17 mouse cellular contexts compared by ENCODE assay signal in genomic region chr4:41681947-41682346, GRCm38 (mm10). TPM values are rescaled to one million over a fixed set of nuclear protein-coding genes. Genes with fewer than 3 reads are reported as not detected.
DNase-seq lines count a peak whose midpoint lies in the region; ATAC-seq and TF ChIP-seq lines count a peak whose summit lies in the region.
"Had no signal": no experiment of that assay in that cellular context is flagged by ENCODE, and none has a peak within 500 bp of the region (broad histone marks: within the 10 kb centered on the region; RNA-seq: fewer than 3 reads in every experiment).

No protein-coding gene starts in this region.

- H3K9ac ChIP-seq in intestine, embryonic 14.5 days (ENCODE audit: low read length) = no peak overlapping the region
- no peak overlapping the region for H3K9ac ChIP-seq in intestine, embryonic 16.5 days (ENCODE audit: low read depth, low read length)
- peak overlapping the region; percentile 41; the same call in 1 of the 2 replicates for H3K9ac ChIP-seq in midbrain, embryonic 12.5 days (replicated peaks)
- H3K9ac ChIP-seq in midbrain, postnatal 0 days (replicated peaks; ENCODE audit: low read length, poor library complexity, severe bottlenecking) = no peak overlapping the region
- no peak overlapping the region; the same call in 1 of the 2 replicates for H3K9ac ChIP-seq in midbrain, embryonic 13.5 days (replicated peaks)
- H3K9ac ChIP-seq: liver, embryonic 13.5 days had no signal

- ATAC-seq in intestine, embryonic 14.5 days (replicated peaks; ENCODE audit: low FRiP score, low TSS enrichment, low read depth) = no peak
- no peak for ATAC-seq in intestine, embryonic 16.5 days
- ATAC-seq in midbrain, embryonic 12.5 days (ENCODE audit: low FRiP score, low read depth) = no peak
- ATAC-seq in midbrain, postnatal 0 days (ENCODE audit: low FRiP score) = no peak
- ATAC-seq in midbrain, embryonic 13.5 days = no peak
- ATAC-seq: activated CD4-positive, CD25-positive, alpha-beta regulatory T cell, adult 4 months had no signal

- peak overlapping the region; percentile 48; the same call in 1 of the 2 replicates for H3K27ac ChIP-seq in cerebellum, adult 2 months (ENCODE audit: insufficient read depth, low read length)
- H3K27ac ChIP-seq in intestine, embryonic 14.5 days (ENCODE audit: low read depth) = peak overlapping the region; percentile 59; the same call in 1 of the 2 replicates
- no peak overlapping the region for H3K27ac ChIP-seq in intestine, embryonic 16.5 days (ENCODE audit: low read length)
- peak overlapping the region; percentile 79; the same call in 1 of the 2 replicates for H3K27ac ChIP-seq in midbrain, embryonic 12.5 days (replicated peaks)
- no peak overlapping the region for H3K27ac ChIP-seq in midbrain, postnatal 0 days (ENCODE audit: low read depth, low read length)
- peak overlapping the region; percentile 67; the same call in 1 of the 2 replicates for H3K27ac ChIP-seq in midbrain, embryonic 13.5 days
- H3K27ac ChIP-seq: gastrocnemius, adult 2 months; liver, embryonic 13.5 days had no signal

- no peaks in the 10 kb centered on the region for H3K27me3 ChIP-seq in cerebellum, adult 2 months (ENCODE audit: control insufficient read depth, insufficient read depth, low read length)
- H3K27me3 ChIP-seq in intestine, embryonic 14.5 days (replicated peaks; ENCODE audit: control insufficient read depth, insufficient read depth, low read length) = 0 out of 2 replicates have a peak, but pooled peaks cover 2% of the 10 kb centered on the region
- peaks cover 9% of the 10 kb centered on the region; the same call in 1 of the 2 replicates for H3K27me3 ChIP-seq in intestine, embryonic 16.5 days (replicated peaks; ENCODE audit: control insufficient read depth, insufficient read depth, low read length)
- no peaks in the 10 kb centered on the region for H3K27me3 ChIP-seq in midbrain, embryonic 12.5 days
- no peaks in the 10 kb centered on the region for H3K27me3 ChIP-seq in midbrain, postnatal 0 days (ENCODE audit: insufficient read depth, low read length)
- no peaks in the 10 kb centered on the region for H3K27me3 ChIP-seq in midbrain, embryonic 13.5 days

- H3K9me3 ChIP-seq in intestine, embryonic 14.5 days (ENCODE audit: control insufficient read depth, low read length) = no peaks in the 10 kb centered on the region
- H3K9me3 ChIP-seq in intestine, embryonic 16.5 days (ENCODE audit: control insufficient read depth, low read length) = no peaks in the 10 kb centered on the region
- no peaks in the 10 kb centered on the region for H3K9me3 ChIP-seq in midbrain, embryonic 12.5 days
- H3K9me3 ChIP-seq in midbrain, postnatal 0 days (ENCODE audit: low read length) = no peaks in the 10 kb centered on the region
- H3K9me3 ChIP-seq in midbrain, embryonic 13.5 days = no peaks in the 10 kb centered on the region
- H3K9me3 ChIP-seq: liver, embryonic 13.5 days had no signal

- no peak for DNase-seq in cerebellum, adult 2 months
- DNase-seq in cerebellum, adult 11-12 months = no peak
- no peak for DNase-seq in intestine, embryonic 14.5 days (ENCODE audit: low spot score)
- no peak for DNase-seq in midbrain, postnatal 0 days (ENCODE audit: low spot score)
- DNase-seq in adrenal gland, postnatal 14 days = no peak
- DNase-seq: cerebellum, adult 8-10 months; embryo, embryonic 11 days; gastrocnemius, adult 2 months; liver, embryonic 13.5 days; lung, postnatal 4 days had no signal

- H3K4me3 ChIP-seq in cerebellum, adult 2 months (replicated peaks; ENCODE audit: insufficient read depth, low read depth, low read length) = no peak overlapping the region
- no peak overlapping the region for H3K4me3 ChIP-seq in intestine, embryonic 14.5 days (ENCODE audit: low read depth, low read length)
- no peak overlapping the region for H3K4me3 ChIP-seq in intestine, embryonic 16.5 days (ENCODE audit: low read length)
- no peak overlapping the region for H3K4me3 ChIP-seq in midbrain, embryonic 12.5 days
- H3K4me3 ChIP-seq in midbrain, postnatal 0 days (ENCODE audit: low read depth, low read length) = no peak overlapping the region
- no peak overlapping the region for H3K4me3 ChIP-seq in midbrain, embryonic 13.5 days (replicated peaks)
- H3K4me3 ChIP-seq: gastrocnemius, adult 2 months; liver, embryonic 13.5 days; myocyte had no signal

- TF ChIP-seq POLR2A in cerebellum, adult 2 months (IDR thresholded peaks at IDR 0.05; ENCODE audit: borderline replicate concordance, insufficient read depth, low read length) = no peak

- H3K4me1 ChIP-seq in cerebellum, adult 2 months (ENCODE audit: control insufficient read depth, insufficient read depth, low read length) = peaks cover 52% of the 10 kb centered on the region
- peaks cover 39% of the 10 kb centered on the region for H3K4me1 ChIP-seq in intestine, embryonic 14.5 days (replicated peaks; ENCODE audit: control insufficient read depth, insufficient read depth, low read length)
- H3K4me1 ChIP-seq in intestine, embryonic 16.5 days (ENCODE audit: control insufficient read depth, insufficient read depth, low read length) = peaks cover 34% of the 10 kb centered on the region
- peaks cover 67% of the 10 kb centered on the region for H3K4me1 ChIP-seq in midbrain, embryonic 12.5 days
- 0 out of 2 replicates have a peak, but pooled peaks cover 3% of the 10 kb centered on the region for H3K4me1 ChIP-seq in midbrain, postnatal 0 days (ENCODE audit: insufficient read depth, low read length)
- peaks cover 73% of the 10 kb centered on the region for H3K4me1 ChIP-seq in midbrain, embryonic 13.5 days (replicated peaks)
- H3K4me1 ChIP-seq: liver, embryonic 13.5 days had no signal

- WGBS in cerebellum, adult 2 months = 63% methylated on average over 10 of the region's 10 CpGs
- WGBS in intestine, embryonic 14.5 days = 54% methylated on average over 10 of the region's 10 CpGs
- WGBS in intestine, embryonic 16.5 days = 67% methylated on average over 10 of the region's 10 CpGs
- 77% methylated on average over 10 of the region's 10 CpGs for WGBS in midbrain, embryonic 12.5 days
- 67% methylated on average over 10 of the region's 10 CpGs for WGBS in midbrain, postnatal 0 days
- 69% methylated on average over 10 of the region's 10 CpGs for WGBS in midbrain, embryonic 13.5 days

- TF ChIP-seq CTCF in cerebellum, adult 2 months (IDR thresholded peaks at IDR 0.05; ENCODE audit: borderline replicate concordance, insufficient read depth, low read depth, low read length) = no peak
- TF ChIP-seq CTCF in midbrain, postnatal 0 days (IDR thresholded peaks at IDR 0.05) = no peak

- H3K36me3 ChIP-seq in intestine, embryonic 14.5 days (ENCODE audit: control insufficient read depth, insufficient read depth, low read length) = no peaks in the 10 kb centered on the region
- no peaks in the 10 kb centered on the region for H3K36me3 ChIP-seq in intestine, embryonic 16.5 days (ENCODE audit: control insufficient read depth, insufficient read depth, low read length)
- peaks cover 15% of the 10 kb centered on the region; the same call in 1 of the 2 replicates for H3K36me3 ChIP-seq in midbrain, embryonic 12.5 days
- no peaks in the 10 kb centered on the region for H3K36me3 ChIP-seq in midbrain, postnatal 0 days (ENCODE audit: insufficient read depth, low read length)
- no peaks in the 10 kb centered on the region; the same call in 1 of the 2 replicates for H3K36me3 ChIP-seq in midbrain, embryonic 13.5 days
- H3K36me3 ChIP-seq: liver, embryonic 13.5 days had no signal

- no peak overlapping the region for H3K4me2 ChIP-seq in intestine, embryonic 14.5 days (ENCODE audit: low read length)
- H3K4me2 ChIP-seq in intestine, embryonic 16.5 days (ENCODE audit: low read depth, low read length) = no peak overlapping the region
- H3K4me2 ChIP-seq in midbrain, embryonic 12.5 days (replicated peaks) = no peak overlapping the region
- no peak overlapping the region for H3K4me2 ChIP-seq in midbrain, postnatal 0 days (ENCODE audit: low read depth, low read length, poor library complexity, severe bottlenecking)
- peak overlapping the region; percentile 47; the same call in 1 of the 2 replicates for H3K4me2 ChIP-seq in midbrain, embryonic 13.5 days (replicated peaks)
- H3K4me2 ChIP-seq: liver, embryonic 13.5 days had no signal

RNA-seq across cellular contexts. Expression of gene Cntfr, which starts 14.9 kb away (rescaled TPM):
- polyA plus RNA-seq in cerebellum, adult 2 months (2012; rRNA removed) = 101 and 105 TPM in 2 replicates
- polyA plus RNA-seq in intestine, embryonic 14.5 days (2014; fragmentation: Nextera tagmentation; extraction: Ambion mirVana) = 5.2 and 6.2 TPM in 2 replicates
- 5.5 and 5.6 TPM in 2 replicates for polyA plus RNA-seq in intestine, embryonic 16.5 days (2015; fragmentation: Nextera tagmentation; extraction: Ambion mirVana)
- polyA plus RNA-seq in midbrain, embryonic 12.5 days (2016; fragmentation: Nextera tagmentation; extraction: Ambion mirVana) = 35.0 and 43.5 TPM in 2 replicates
- total RNA-seq in midbrain, postnatal 0 days (2014; rRNA removed) = 61.6 and 69.2 TPM in 2 replicates
- polyA plus RNA-seq in midbrain, postnatal 0 days (2015; fragmentation: Nextera tagmentation; extraction: Ambion mirVana) = 20.1 and 23.4 TPM in 2 replicates
- polyA plus RNA-seq in midbrain, embryonic 13.5 days (2015; fragmentation: Nextera tagmentation; extraction: Ambion mirVana) = 27.6 and 32.7 TPM in 2 replicates
- total RNA-seq in adrenal gland, postnatal 14 days (2021) = 61.2 and 63.2 TPM in 2 replicates
- total RNA-seq: CH12.LX; hematopoietic stem cell, adult 5-6 weeks had no signal
- polyA plus RNA-seq: activated CD4-positive, CD25-positive, alpha-beta regulatory T cell, adult 4 months had no signal

RNA-seq across cellular contexts. Expression of gene Il11ra1, which starts 17.8 kb away (rescaled TPM):
- 64.9 and 69.7 TPM in 2 replicates for polyA plus RNA-seq in cerebellum, adult 2 months (2012; rRNA removed)
- 130 and 143 TPM in 2 replicates for polyA plus RNA-seq in intestine, embryonic 14.5 days (2014; fragmentation: Nextera tagmentation; extraction: Ambion mirVana)
- 113 and 125 TPM in 2 replicates for polyA plus RNA-seq in intestine, embryonic 16.5 days (2015; fragmentation: Nextera tagmentation; extraction: Ambion mirVana)
- polyA plus RNA-seq in midbrain, embryonic 12.5 days (2016; fragmentation: Nextera tagmentation; extraction: Ambion mirVana) = 63.1 and 76.5 TPM in 2 replicates
- 21.8 and 26.5 TPM in 2 replicates for total RNA-seq in midbrain, postnatal 0 days (2014; rRNA removed)
- 28.8 and 35.3 TPM in 2 replicates for polyA plus RNA-seq in midbrain, postnatal 0 days (2015; fragmentation: Nextera tagmentation; extraction: Ambion mirVana)
- polyA plus RNA-seq in midbrain, embryonic 13.5 days (2015; fragmentation: Nextera tagmentation; extraction: Ambion mirVana) = 34.0 and 34.9 TPM in 2 replicates
- total RNA-seq in adrenal gland, postnatal 14 days (2021) = 56.9 and 60.2 TPM in 2 replicates

RNA-seq across cellular contexts. Expression of gene Rpp25l, which starts 31.4 kb away (rescaled TPM):
- polyA plus RNA-seq in cerebellum, adult 2 months (2012; rRNA removed) = 43.3 and 44.7 TPM in 2 replicates
- 71.9 and 76.4 TPM in 2 replicates for polyA plus RNA-seq in intestine, embryonic 14.5 days (2014; fragmentation: Nextera tagmentation; extraction: Ambion mirVana)
- polyA plus RNA-seq in intestine, embryonic 16.5 days (2015; fragmentation: Nextera tagmentation; extraction: Ambion mirVana) = 57.5 and 64.9 TPM in 2 replicates
- 68.7 and 69.3 TPM in 2 replicates for polyA plus RNA-seq in midbrain, embryonic 12.5 days (2016; fragmentation: Nextera tagmentation; extraction: Ambion mirVana)
- 38.3 and 39.7 TPM in 2 replicates for total RNA-seq in midbrain, postnatal 0 days (2014; rRNA removed)
- polyA plus RNA-seq in midbrain, postnatal 0 days (2015; fragmentation: Nextera tagmentation; extraction: Ambion mirVana) = 44.3 and 49.9 TPM in 2 replicates
- polyA plus RNA-seq in midbrain, embryonic 13.5 days (2015; fragmentation: Nextera tagmentation; extraction: Ambion mirVana) = 63.9 and 67.4 TPM in 2 replicates
- 30.1 and 34.1 TPM in 2 replicates for total RNA-seq in adrenal gland, postnatal 14 days (2021)

RNA-seq across cellular contexts. Expression of gene Dctn3, which starts 41.0 kb away (rescaled TPM):
- polyA plus RNA-seq in cerebellum, adult 2 months (2012; rRNA removed) = 162 and 167 TPM in 2 replicates
- 123 and 124 TPM in 2 replicates for polyA plus RNA-seq in intestine, embryonic 14.5 days (2014; fragmentation: Nextera tagmentation; extraction: Ambion mirVana)
- 136 and 143 TPM in 2 replicates for polyA plus RNA-seq in intestine, embryonic 16.5 days (2015; fragmentation: Nextera tagmentation; extraction: Ambion mirVana)
- 184 and 185 TPM in 2 replicates for polyA plus RNA-seq in midbrain, embryonic 12.5 days (2016; fragmentation: Nextera tagmentation; extraction: Ambion mirVana)
- total RNA-seq in midbrain, postnatal 0 days (2014; rRNA removed) = 122 and 150 TPM in 2 replicates
- polyA plus RNA-seq in midbrain, postnatal 0 days (2015; fragmentation: Nextera tagmentation; extraction: Ambion mirVana) = 308 and 345 TPM in 2 replicates
- 270 and 278 TPM in 2 replicates for polyA plus RNA-seq in midbrain, embryonic 13.5 days (2015; fragmentation: Nextera tagmentation; extraction: Ambion mirVana)
- total RNA-seq in adrenal gland, postnatal 14 days (2021) = 106 and 110 TPM in 2 replicates

RNA-seq across cellular contexts. Expression of gene Enho, which starts 41.8 kb away (rescaled TPM):
- polyA plus RNA-seq in cerebellum, adult 2 months (2012; rRNA removed) = 168 and 174 TPM in 2 replicates
- polyA plus RNA-seq in intestine, embryonic 14.5 days (2014; fragmentation: Nextera tagmentation; extraction: Ambion mirVana) = 13.6 and 14.8 TPM in 2 replicates
- polyA plus RNA-seq in intestine, embryonic 16.5 days (2015; fragmentation: Nextera tagmentation; extraction: Ambion mirVana) = 7.6 and 8.7 TPM in 2 replicates
- polyA plus RNA-seq in midbrain, embryonic 12.5 days (2016; fragmentation: Nextera tagmentation; extraction: Ambion mirVana) = 59.3 and 65.4 TPM in 2 replicates
- 167 and 217 TPM in 2 replicates for total RNA-seq in midbrain, postnatal 0 days (2014; rRNA removed)
- 146 and 157 TPM in 2 replicates for polyA plus RNA-seq in midbrain, postnatal 0 days (2015; fragmentation: Nextera tagmentation; extraction: Ambion mirVana)
- 81.6 and 92.1 TPM in 2 replicates for polyA plus RNA-seq in midbrain, embryonic 13.5 days (2015; fragmentation: Nextera tagmentation; extraction: Ambion mirVana)
- total RNA-seq in adrenal gland, postnatal 14 days (2021) = 3.5 and 6.9 TPM in 2 replicates
- polyA plus RNA-seq: activated CD4-positive, CD25-positive, alpha-beta regulatory T cell, adult 4 months had no signal

Comparison
In these comparisons a context has a peak if more than half of its experiments do, and no peak if none do; other contexts are left out.
1. H3K27ac ChIP-seq: peak in cerebellum, adult 2 months (single experiment), intestine, embryonic 14.5 days (single experiment), midbrain, embryonic 12.5 days (single experiment) and midbrain, embryonic 13.5 days (single experiment); none in intestine, embryonic 16.5 days (single experiment) and midbrain, postnatal 0 days (single experiment).